Mouse (Mus musculus) common myeloid progenitor, adult 5-6 weeks (primary cell): Measurements from ENCODE around the gene Klf15. TPM values are rescaled to one million over a fixed set of nuclear protein-coding genes. Genes with fewer than 3 reads are reported as not detected.

Source experiments
- ATAC-seq: replicated peaks from 2 replicates; pipeline ENCODE4 v1.8.0; 2016; ENCODE audit warnings: low read depth, mild to moderate bottlenecking, moderate TSS enrichment, inconsistent platforms; ENCODE audit not compliant: poor library complexity, severe bottlenecking
- total RNA-seq: library from RNA; stranded (forward); fragments of 200-1000, 187-1606 nt; gene quantifications from 2 replicates; pipeline ENCODE4 v1.2.3, GENCODE M21; 2017

The Klf15 gene
- total RNA-seq, 1 experiment from 2014 or later = not detected

- ATAC-seq = peak; percentile 54; the same call in 1 of the 2 replicates
Measured at GRCm38 (mm10) chr6:90463228-90463862, 969 bp downstream of the Klf15 start.

- ATAC-seq = no peak
Measured at GRCm38 (mm10) chr6:90463890-90464421, 1.6 kb downstream of the Klf15 start.

- no peak for ATAC-seq
Measured at GRCm38 (mm10) chr6:90465028-90465640, 2.8 kb downstream of the Klf15 start.

- no peak for ATAC-seq
Measured at GRCm38 (mm10) chr6:90466079-90466478, 3.7 kb downstream of the Klf15 start.

- no peak for ATAC-seq
Measured at GRCm38 (mm10) chr6:90466847-90467410, 4.6 kb downstream of the Klf15 start.

DNA sequence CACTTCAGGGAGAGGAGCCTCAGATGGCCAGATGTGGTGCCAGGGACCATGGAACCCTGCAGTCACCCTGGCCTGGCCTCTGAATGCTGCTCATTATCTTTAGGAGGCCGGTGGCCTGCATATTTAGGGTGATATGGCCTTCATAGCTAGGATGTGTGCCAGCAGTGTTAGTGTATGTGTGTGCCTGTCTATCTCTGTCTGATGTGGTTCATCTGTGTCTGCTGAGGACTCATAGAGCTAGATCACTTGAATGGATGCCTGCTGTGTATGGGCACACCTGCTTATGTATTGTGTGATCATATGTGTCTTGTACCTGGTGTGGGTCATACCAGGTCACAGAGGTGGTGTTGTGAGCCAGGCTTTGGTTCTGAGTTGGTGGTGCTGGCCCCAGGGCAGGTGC lies 5.8 kb downstream of the Klf15 start:
- no peak for ATAC-seq

DNA sequence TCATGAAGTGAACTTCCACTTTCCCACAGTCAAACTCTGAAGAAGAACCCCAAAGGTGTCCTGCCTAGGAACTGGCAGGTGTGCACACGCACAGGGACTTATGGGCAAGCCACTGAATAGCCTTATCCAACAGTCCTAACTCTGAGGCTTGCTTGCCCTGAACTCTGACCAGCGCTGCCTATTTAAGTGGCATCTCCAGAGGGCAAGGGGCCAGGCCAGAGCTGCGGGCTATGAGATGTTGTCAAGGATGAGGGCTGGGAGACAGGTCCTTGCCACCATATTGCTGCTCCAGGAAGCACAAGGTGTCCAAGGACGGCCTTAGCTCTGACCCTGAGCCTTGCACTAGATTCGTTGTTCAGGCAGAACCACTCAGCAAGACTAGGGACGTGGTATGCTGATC lies 6.7 kb downstream of the Klf15 start:
- ATAC-seq = no peak

GRCm38 (mm10) chr6:90470255-90470654 lies 7.9 kb downstream of the Klf15 start:
- ATAC-seq = no peak

- ATAC-seq = no peak
Measured at GRCm38 (mm10) chr6:90470947-90471541, 8.7 kb downstream of the Klf15 start.

DNA sequence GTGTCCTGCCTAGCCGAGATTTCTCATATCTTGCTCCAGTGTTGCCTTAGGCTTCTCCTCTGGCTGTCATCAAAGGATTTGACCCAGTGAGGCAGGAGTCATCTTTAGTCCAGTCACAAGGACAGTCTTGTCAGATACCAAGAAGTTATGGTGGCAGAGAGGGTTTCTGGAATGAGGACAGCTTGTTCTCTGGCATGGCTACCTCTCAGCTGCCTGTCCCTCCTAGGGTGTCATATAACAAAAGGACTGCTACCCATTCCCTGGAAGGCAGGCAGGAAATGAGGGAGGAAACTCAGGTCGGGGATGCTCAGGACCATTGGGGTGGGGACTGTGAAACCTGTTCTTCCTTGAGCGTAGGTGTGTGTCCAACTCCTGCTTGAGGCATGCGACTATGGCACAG lies 9.7 kb downstream of the Klf15 start:
- no peak for ATAC-seq

- no peak for ATAC-seq
Measured at GRCm38 (mm10) chr6:90472697-90473096, 10.3 kb downstream of the Klf15 start.

DNA sequence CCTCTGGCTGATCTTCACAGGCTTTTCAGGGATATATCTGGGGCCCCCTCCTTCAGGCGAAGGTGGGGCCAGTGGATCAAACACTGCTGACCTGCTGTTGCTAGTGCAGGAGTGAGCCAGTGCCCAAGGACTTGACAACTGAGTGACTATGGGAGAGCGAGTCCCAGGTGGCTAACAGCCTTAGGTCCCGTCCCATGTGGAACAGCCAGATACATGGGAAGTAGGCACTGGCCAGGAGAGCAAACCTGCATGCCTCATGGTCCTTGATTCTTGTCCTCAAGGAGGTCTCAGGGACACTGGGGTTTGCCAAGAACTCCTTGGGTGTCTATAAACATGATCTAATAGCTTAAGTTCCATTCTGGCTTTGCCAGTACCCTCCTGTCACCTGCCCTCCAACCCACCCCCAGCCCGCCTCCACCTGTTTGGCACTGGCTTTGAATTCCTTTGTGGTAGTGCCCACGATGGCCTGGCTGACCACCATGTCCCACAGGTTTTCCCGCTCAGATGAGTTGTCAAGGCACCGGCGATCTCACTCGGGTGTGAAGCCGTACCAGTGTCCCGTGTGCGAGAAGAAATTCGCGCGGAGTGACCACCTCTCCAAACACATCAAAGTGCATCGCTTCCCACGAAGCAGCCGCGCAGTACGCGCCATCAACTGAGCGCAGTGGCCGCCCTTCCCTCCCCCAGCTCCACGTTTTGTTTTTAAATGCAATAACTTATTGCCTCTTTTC lies 11.4 kb downstream of the Klf15 start:
- no peak for ATAC-seq

DNA sequence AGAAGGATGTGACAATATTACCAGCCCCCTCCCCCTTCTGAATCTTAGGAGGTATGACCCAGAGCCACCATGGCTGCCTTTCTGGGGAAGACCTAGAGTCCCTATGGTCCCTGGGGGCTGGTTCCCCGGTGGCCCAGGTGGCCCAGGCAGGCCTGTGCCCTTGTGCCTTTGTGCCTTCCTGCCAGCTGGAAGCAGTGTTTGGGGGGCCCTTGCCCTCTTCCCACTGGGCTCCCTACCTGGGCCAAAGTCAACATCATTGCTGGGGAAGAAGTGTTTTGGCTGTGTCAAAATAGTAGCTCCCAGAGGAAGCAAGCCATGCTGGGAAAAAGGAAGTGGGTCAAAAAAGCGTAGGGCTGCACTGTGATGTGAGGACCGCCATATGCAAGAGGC lies 12.0 kb downstream of the Klf15 start:
- ATAC-seq = no peak

DNA sequence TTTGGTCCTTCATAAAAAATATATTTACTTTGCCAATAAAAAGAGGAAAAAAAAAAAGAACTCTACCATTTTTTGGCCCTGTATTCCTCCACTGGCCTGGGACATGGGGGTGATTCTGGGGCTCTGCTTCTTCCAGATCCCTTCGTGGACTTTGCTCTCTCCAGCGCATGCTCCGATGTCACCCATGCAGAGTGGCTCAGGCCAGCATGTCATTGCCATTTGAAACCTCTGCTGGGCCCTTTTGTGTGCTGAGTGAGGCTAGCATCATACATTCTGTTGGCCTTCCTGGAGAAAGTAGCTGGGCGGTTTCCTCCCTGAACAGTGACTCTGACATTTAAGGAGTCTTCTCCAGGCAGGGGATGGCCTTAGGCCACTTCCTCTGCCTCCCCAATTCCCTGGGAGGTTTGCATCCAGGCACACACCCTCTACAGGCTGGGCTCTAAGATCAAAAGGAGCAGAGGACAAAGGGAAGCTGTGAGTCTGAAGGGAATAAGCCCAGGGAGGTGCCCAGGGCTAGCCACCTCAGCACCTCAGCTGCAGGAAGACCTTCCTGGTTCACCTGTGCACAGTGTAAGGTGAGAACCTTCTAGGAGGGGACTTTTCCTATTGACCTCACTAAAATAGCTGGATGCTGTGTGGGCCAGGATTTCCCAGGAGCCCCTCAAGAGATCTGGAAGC lies 12.9 kb downstream of the Klf15 start:
- ATAC-seq = no peak

GRCm38 (mm10) chr6:90475854-90476212 lies 13.5 kb downstream of the Klf15 start:
- ATAC-seq = no peak

GRCm38 (mm10) chr6:90476941-90477518 lies 14.7 kb downstream of the Klf15 start:
- ATAC-seq = peak; percentile 80

DNA sequence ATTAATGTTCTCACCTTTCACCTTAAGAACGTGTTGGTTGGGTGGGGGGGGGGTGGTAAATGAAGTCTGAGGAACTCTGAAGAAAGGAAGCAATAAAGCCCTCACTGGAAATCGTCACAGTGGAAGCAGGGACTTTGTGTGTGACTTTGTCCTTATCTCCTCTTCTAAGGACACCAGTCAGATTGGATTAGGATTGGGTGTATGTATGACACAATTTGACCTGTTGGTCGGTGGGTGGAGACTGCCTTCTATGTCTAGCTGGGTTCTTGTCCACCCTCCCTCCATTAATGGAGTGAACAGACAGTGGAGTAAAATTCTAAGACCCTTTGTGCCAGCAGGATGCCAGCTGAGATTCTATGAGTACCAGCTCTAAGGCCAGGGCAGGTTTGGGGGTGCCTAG lies 21.9 kb downstream of the Klf15 start:
- ATAC-seq = no peak

DNA sequence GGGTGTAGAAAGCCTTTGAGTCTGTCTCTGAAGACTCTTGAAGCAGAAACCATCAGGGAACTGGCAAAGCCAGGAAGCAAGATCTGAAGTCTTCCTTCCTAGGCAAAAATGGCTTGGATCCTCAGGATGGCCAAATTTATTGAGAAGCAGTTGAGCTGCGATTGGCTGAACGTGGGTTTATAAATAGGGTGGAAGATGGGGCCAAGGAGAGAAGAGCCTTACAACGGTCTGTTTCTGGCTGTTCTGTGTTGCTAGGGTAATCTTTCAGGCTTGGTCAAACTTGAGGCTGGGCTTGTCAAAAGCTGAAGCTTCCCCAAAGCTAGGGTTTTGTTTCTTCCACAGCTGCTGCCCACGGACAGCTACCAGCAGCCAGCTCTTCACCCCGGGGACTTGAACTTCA lies 22.5 kb downstream of the Klf15 start:
- no peak for ATAC-seq

GRCm38 (mm10) chr6:90486176-90486921 lies 24.0 kb downstream of the Klf15 start, which contains the start of gene Aldh1l1:
TSS of gene Aldh1l1 (plus strand) at chr6:90486427.
- ATAC-seq = no peak
